8 mouse cellular contexts compared by ENCODE assay signal in the genomic region with DNA sequence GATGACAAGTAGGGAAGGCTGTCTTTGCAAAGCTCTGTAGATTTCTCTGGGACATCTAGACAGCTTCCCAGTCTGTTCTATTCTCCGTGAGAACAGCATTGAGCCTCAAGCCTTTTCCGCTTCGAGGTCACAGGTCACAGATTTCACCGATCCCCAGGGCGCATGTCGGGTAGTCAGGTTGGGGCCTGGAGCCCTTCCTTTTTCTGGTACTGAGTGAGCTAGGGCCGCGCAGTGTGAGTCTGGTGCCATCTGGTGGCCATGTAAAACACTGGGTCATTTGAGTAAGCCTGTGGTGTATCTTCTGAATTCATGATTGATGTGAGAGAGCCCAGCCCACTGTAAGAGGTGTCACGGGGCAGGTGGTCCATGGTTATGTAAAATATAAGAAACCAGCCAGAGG. TPM values are rescaled to one million over a fixed set of nuclear protein-coding genes. Genes with fewer than 3 reads are reported as not detected.
DNase-seq lines count a peak whose midpoint lies in the region; ATAC-seq lines count a peak whose summit lies in the region.

No protein-coding gene starts in this region.

- peak; percentile 64 for DNase-seq in intestine, embryonic 14.5 days (ENCODE audit: low spot score)
- peak; percentile 27 for DNase-seq in cerebellum, adult 9-11 months
- DNase-seq in gastrocnemius, adult 8-10 months (ENCODE audit: low spot score in 2 of 2), result peak; percentile 63 to 67
- peak; percentile 67 to 83 for DNase-seq in kidney, adult 8-10 months
- peak; percentile 52 for DNase-seq in limb, embryonic 10.5 days (ENCODE audit: low spot score)
- DNase-seq in splenic B cell, adult 2 months (ENCODE audit: low read depth, low spot score), result peak; percentile 97

- no peak overlapping the region for H3K27ac ChIP-seq in intestine, embryonic 14.5 days (ENCODE audit: low read depth)
- H3K27ac ChIP-seq in intestine, embryonic 15.5 days, result no peak overlapping the region
- H3K27ac ChIP-seq in limb, embryonic 10.5 days, result no peak overlapping the region

- ATAC-seq in intestine, embryonic 14.5 days (replicated peaks; ENCODE audit: low FRiP score, low TSS enrichment, low read depth), result no peak
- ATAC-seq in intestine, embryonic 15.5 days, result no peak; the same call in 1 of the 2 replicates
- ATAC-seq in monocyte, adult 5-6 weeks (replicated peaks; ENCODE audit: insufficient number of reproducible peaks, low FRiP score, low TSS enrichment, poor library complexity, severe bottlenecking), result peak; percentile 93

- no peaks in the 10 kb centered on the region for H3K36me3 ChIP-seq in intestine, embryonic 14.5 days (ENCODE audit: control insufficient read depth, insufficient read depth, low read length)
- H3K36me3 ChIP-seq in intestine, embryonic 15.5 days, result no peaks in the 10 kb centered on the region
- H3K36me3 ChIP-seq in limb, embryonic 10.5 days, result no peaks in the 10 kb centered on the region
- no peaks in the 10 kb centered on the region for H3K36me3 ChIP-seq in splenic B cell, adult 2 months (ENCODE audit: control insufficient read depth, insufficient read depth, low read length, poor library complexity, severe bottlenecking)

- H3K4me3 ChIP-seq in intestine, embryonic 14.5 days (ENCODE audit: low read depth, low read length), result no peak overlapping the region
- no peak overlapping the region for H3K4me3 ChIP-seq in intestine, embryonic 15.5 days (replicated peaks)
- no peak overlapping the region for H3K4me3 ChIP-seq in limb, embryonic 10.5 days

- no peaks in the 10 kb centered on the region for H3K4me1 ChIP-seq in intestine, embryonic 14.5 days (replicated peaks; ENCODE audit: control insufficient read depth, insufficient read depth, low read length)
- no peaks in the 10 kb centered on the region for H3K4me1 ChIP-seq in intestine, embryonic 15.5 days (replicated peaks)
- H3K4me1 ChIP-seq in limb, embryonic 10.5 days, result no peaks in the 10 kb centered on the region

- H3K27me3 ChIP-seq in intestine, embryonic 14.5 days (replicated peaks; ENCODE audit: control insufficient read depth, insufficient read depth, low read length), result no peaks in the 10 kb centered on the region
- H3K27me3 ChIP-seq in intestine, embryonic 15.5 days (replicated peaks), result no peaks in the 10 kb centered on the region
- no peaks in the 10 kb centered on the region for H3K27me3 ChIP-seq in limb, embryonic 10.5 days (ENCODE audit: low read depth, poor library complexity, severe bottlenecking)
- H3K27me3 ChIP-seq in splenic B cell, adult 2 months (ENCODE audit: control insufficient read depth, insufficient read depth, low read length, poor library complexity, severe bottlenecking), result no peaks in the 10 kb centered on the region

- WGBS in intestine, embryonic 14.5 days, result 47% methylated on average over 9 of the region's 9 CpGs
- WGBS in intestine, embryonic 15.5 days, result 38% methylated on average over 9 of the region's 9 CpGs
- WGBS in limb, embryonic 10.5 days, result 61% methylated on average over 9 of the region's 9 CpGs

- H3K4me2 ChIP-seq in intestine, embryonic 14.5 days (ENCODE audit: low read length), result no peak overlapping the region
- no peak overlapping the region for H3K4me2 ChIP-seq in intestine, embryonic 15.5 days (replicated peaks)

- no peak overlapping the region for H3K9ac ChIP-seq in intestine, embryonic 14.5 days (ENCODE audit: low read length)
- H3K9ac ChIP-seq in intestine, embryonic 15.5 days, result no peak overlapping the region

- H3K9me3 ChIP-seq in intestine, embryonic 14.5 days (ENCODE audit: control insufficient read depth, low read length), result no peaks in the 10 kb centered on the region
- H3K9me3 ChIP-seq in intestine, embryonic 15.5 days, result no peaks in the 10 kb centered on the region
- H3K9me3 ChIP-seq in limb, embryonic 10.5 days (replicated peaks), result no peaks in the 10 kb centered on the region

RNA-seq across cellular contexts. Expression of a gene that starts 3.8 kb away (rescaled TPM):
- polyA plus RNA-seq in intestine, embryonic 14.5 days (2014; fragmentation: Nextera tagmentation; extraction: Ambion mirVana), result 0.11 TPM in 1 of 2 replicates, not detected in the other
- polyA plus RNA-seq in intestine, embryonic 15.5 days (2015; fragmentation: Nextera tagmentation; extraction: Ambion mirVana), result 0.06 and 0.13 TPM in 2 replicates
- total RNA-seq in gastrocnemius, adult 8-10 months (2022), result under 1 TPM in 1 of 4 experiments, not detected in 3; 0.10 TPM
- polyA plus RNA-seq in limb, embryonic 10.5 days (2016; fragmentation: Nextera tagmentation; extraction: Ambion mirVana), result not detected in 2 replicates
- 59.1 to 84.6 TPM (median 63.2 TPM) in 3 replicates for total RNA-seq in monocyte, adult 5-6 weeks (2017)

RNA-seq across cellular contexts. Expression of a gene that starts 22.6 kb away (rescaled TPM):
- polyA plus RNA-seq in intestine, embryonic 14.5 days (2014; fragmentation: Nextera tagmentation; extraction: Ambion mirVana), result 12.2 and 12.9 TPM in 2 replicates
- polyA plus RNA-seq in intestine, embryonic 15.5 days (2015; fragmentation: Nextera tagmentation; extraction: Ambion mirVana), result 17.1 and 21.4 TPM in 2 replicates
- 1 to 10 TPM; 2.3 to 4.7 (median 3.9) TPM for total RNA-seq in gastrocnemius, adult 8-10 months (2022)
- polyA plus RNA-seq in limb, embryonic 10.5 days (2016; fragmentation: Nextera tagmentation; extraction: Ambion mirVana), result 6.7 and 9.9 TPM in 2 replicates
- 588 to 931 TPM (median 911 TPM) in 3 replicates for total RNA-seq in monocyte, adult 5-6 weeks (2017)

RNA-seq across cellular contexts. Expression of a gene that starts 31.6 kb away (rescaled TPM):
- 2.2 and 2.5 TPM in 2 replicates for polyA plus RNA-seq in intestine, embryonic 14.5 days (2014; fragmentation: Nextera tagmentation; extraction: Ambion mirVana)
- 5.3 and 5.6 TPM in 2 replicates for polyA plus RNA-seq in intestine, embryonic 15.5 days (2015; fragmentation: Nextera tagmentation; extraction: Ambion mirVana)
- 1 to 10 TPM; 5.1 to 7.6 (median 6.7) TPM for total RNA-seq in gastrocnemius, adult 8-10 months (2022)
- 0.49 and 0.61 TPM in 2 replicates for polyA plus RNA-seq in limb, embryonic 10.5 days (2016; fragmentation: Nextera tagmentation; extraction: Ambion mirVana)
- total RNA-seq in monocyte, adult 5-6 weeks (2017), result 87.6 to 119 TPM (median 96.6 TPM) in 3 replicates

RNA-seq across cellular contexts. Expression of a gene that starts 37.4 kb away (rescaled TPM):
- polyA plus RNA-seq in intestine, embryonic 14.5 days (2014; fragmentation: Nextera tagmentation; extraction: Ambion mirVana), result 13.7 and 14.0 TPM in 2 replicates
- polyA plus RNA-seq in intestine, embryonic 15.5 days (2015; fragmentation: Nextera tagmentation; extraction: Ambion mirVana), result 15.5 and 16.9 TPM in 2 replicates
- 1 to 10 TPM; 2.1 to 4.3 (median 3.4) TPM for total RNA-seq in gastrocnemius, adult 8-10 months (2022)
- polyA plus RNA-seq in limb, embryonic 10.5 days (2016; fragmentation: Nextera tagmentation; extraction: Ambion mirVana), result 0.74 and 0.87 TPM in 2 replicates
- total RNA-seq in monocyte, adult 5-6 weeks (2017), result 387 to 472 TPM (median 466 TPM) in 3 replicates

RNA-seq across cellular contexts. Expression of a gene that starts 47.4 kb away (rescaled TPM):
- polyA plus RNA-seq in intestine, embryonic 14.5 days (2014; fragmentation: Nextera tagmentation; extraction: Ambion mirVana), result 4.6 and 4.7 TPM in 2 replicates
- 9.3 and 9.4 TPM in 2 replicates for polyA plus RNA-seq in intestine, embryonic 15.5 days (2015; fragmentation: Nextera tagmentation; extraction: Ambion mirVana)
- total RNA-seq in gastrocnemius, adult 8-10 months (2022), result 1 to 10 TPM; 1.4 to 2.1 (median 1.7) TPM
- 0.78 and 1.1 TPM in 2 replicates for polyA plus RNA-seq in limb, embryonic 10.5 days (2016; fragmentation: Nextera tagmentation; extraction: Ambion mirVana)
- 119 to 198 TPM (median 134 TPM) in 3 replicates for total RNA-seq in monocyte, adult 5-6 weeks (2017)

Comparison
In these comparisons a context has a peak if more than half of its experiments do, and no peak if none do; other contexts are left out.
1. DNase-seq: peak in every context shown above with its lines; median percentile 97 in splenic B cell, adult 2 months; 75 in kidney, adult 8-10 months; 65 in gastrocnemius, adult 8-10 months; 64 in intestine, embryonic 14.5 days; 52 in limb, embryonic 10.5 days; 27 in cerebellum, adult 9-11 months.